8 mouse cellular contexts compared by ENCODE assay signal in the genomic region with DNA sequence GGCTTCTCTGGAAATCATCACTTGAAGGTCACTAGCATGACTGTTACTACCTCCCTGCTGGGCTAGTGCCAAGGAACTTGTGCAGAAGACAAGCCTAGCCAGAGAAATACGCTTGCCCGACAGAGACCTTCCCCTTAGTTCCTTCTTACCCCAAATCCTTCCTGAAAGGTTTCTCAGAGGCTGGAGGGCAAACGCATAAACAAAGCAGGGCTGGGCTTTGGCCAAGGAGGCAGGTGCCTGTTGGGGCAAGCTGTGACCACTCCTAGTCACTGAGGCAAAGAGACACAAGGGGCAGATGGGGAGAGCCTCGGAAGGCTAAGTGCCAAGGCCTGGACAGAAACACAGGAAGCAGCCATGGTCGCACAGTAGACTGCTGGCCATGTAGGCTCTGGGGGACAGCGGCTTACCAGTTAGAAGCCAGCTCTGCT. TPM values are rescaled to one million over a fixed set of nuclear protein-coding genes. Genes with fewer than 3 reads are reported as not detected.
DNase-seq lines count a peak whose midpoint lies in the region; ATAC-seq lines count a peak whose summit lies in the region.

No protein-coding gene starts in this region.

- no peaks in the 10 kb centered on the region for H3K27me3 ChIP-seq in heart, embryonic 10.5 days (ENCODE audit: insufficient read depth, poor library complexity, severe bottlenecking)

- H3K4me1 ChIP-seq in heart, embryonic 10.5 days, result peaks cover 15% of the 10 kb centered on the region

- DNase-seq in left cerebral cortex, postnatal 4 days, result peak; percentile 96
- no peak for DNase-seq in left cerebral cortex, postnatal 14 days (ENCODE audit: low spot score in 2 of 2)
- peak; percentile 92 for DNase-seq in cerebellum, adult 11-12 months
- DNase-seq in heart, embryonic 10.5 days (ENCODE audit: low spot score), result no peak
- no peak for DNase-seq in B cell, adult 2 months
- no peak for DNase-seq in embryo, embryonic 9.5 days (ENCODE audit: extremely low spot score)
- no peak for DNase-seq in layer of hippocampus, postnatal 25 days (ENCODE audit: extremely low spot score in 1 of 2, low spot score in 1 of 2)

- no peak overlapping the region for H3K4me3 ChIP-seq in heart, embryonic 10.5 days

- WGBS in heart, embryonic 10.5 days, result 69% methylated on average over 6 of the region's 6 CpGs

- peaks cover 16% of the 10 kb centered on the region; the same call in 1 of the 2 replicates for H3K36me3 ChIP-seq in heart, embryonic 10.5 days

- H3K27ac ChIP-seq in heart, embryonic 10.5 days, result peak overlapping the region; percentile 3; the same call in 1 of the 2 replicates

- no peaks in the 10 kb centered on the region for H3K9me3 ChIP-seq in heart, embryonic 10.5 days

- peak; percentile 19; the same call in 1 of the 2 replicates for ATAC-seq in megakaryocyte progenitor cell, adult 5-6 weeks (replicated peaks; ENCODE audit: poor library complexity)

- intact Hi-C loops in left cerebral cortex, postnatal 4 days (cut with DNase I), result no loop called here
- intact Hi-C loops in left cerebral cortex, postnatal 14 days (cut with DNase I), result no loop called here

RNA-seq across cellular contexts. Expression of a gene that starts 37.7 kb away (rescaled TPM):
- total RNA-seq in left cerebral cortex, postnatal 4 days (2021), result 10 to 100 TPM; 89.3 to 89.6 TPM
- total RNA-seq in left cerebral cortex, postnatal 14 days (2021), result 10 to 100 TPM; 77.3 to 83.3 TPM
- polyA plus RNA-seq in heart, embryonic 10.5 days (2016; fragmentation: Nextera tagmentation; extraction: Ambion mirVana), result 163 TPM in 2 replicates
- 206 and 221 TPM in 2 replicates for total RNA-seq in megakaryocyte progenitor cell, adult 5-6 weeks (2015)
- total RNA-seq in megakaryocyte progenitor cell, adult 5-6 weeks (2017), result 106 and 130 TPM in 2 replicates
- total RNA-seq in layer of hippocampus, postnatal 25 days (2021), result 10 to 100 TPM; 74.7 to 80.9 TPM

Comparison
In these comparisons a context has a peak if more than half of its experiments do, and no peak if none do; other contexts are left out.
1. DNase-seq: peak in left cerebral cortex, postnatal 4 days (single experiment) and cerebellum, adult 11-12 months (single experiment); none in left cerebral cortex, postnatal 14 days (0 of 2), heart, embryonic 10.5 days (single experiment), B cell, adult 2 months (0 of 2), embryo, embryonic 9.5 days (single experiment) and layer of hippocampus, postnatal 25 days (0 of 2).